Mouse (Mus musculus): ENCODE measurements at regions not wholly inside any gene's neighbourhood (a gene's known extent, or its start where the extent isn't known, plus 50 kb on each side); places are given as distances from the start of the nearest gene placed in this dataset.

DNA sequence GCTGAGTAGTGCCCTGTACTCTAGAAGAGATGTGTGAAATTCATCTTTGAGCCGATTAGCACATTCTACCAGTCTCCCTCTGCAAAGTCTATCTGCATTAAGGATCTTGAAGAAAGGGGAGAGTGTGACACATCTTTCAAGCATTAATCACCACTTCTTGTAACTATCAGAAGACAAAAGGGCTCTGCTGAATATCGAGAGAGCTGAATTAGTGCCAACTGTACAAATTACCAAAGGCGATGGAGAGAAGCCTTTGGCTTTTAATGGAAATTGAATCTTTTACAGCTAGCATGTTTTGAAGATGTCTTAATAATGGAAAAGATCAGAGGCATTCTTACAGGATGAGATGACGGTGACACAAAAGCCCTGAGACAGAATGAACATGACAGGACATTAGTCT, 97.2 kb upstream of the Pam start:
- DNase-seq: no peak

DNA sequence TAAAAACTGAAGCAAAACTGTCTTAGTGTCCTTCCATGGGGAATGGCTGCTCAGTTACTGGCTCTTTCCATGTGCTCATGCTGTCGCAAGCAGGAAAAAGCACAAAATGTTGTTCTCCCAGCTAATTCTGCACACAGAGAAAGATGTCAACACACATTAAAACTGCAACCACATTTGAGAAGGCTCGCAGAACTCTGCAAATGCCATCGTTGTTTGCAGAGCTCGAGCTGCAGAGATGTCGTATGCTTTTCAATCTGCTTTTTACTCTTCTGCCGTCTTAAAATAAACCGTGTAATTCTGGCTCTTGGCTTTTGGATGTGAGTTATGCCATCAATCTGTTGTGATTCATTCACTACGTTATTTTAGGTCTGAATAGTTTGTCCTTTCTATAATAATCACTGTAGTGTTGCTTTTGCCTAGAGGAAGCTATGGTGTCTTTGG, 96.6 kb upstream of the Pam start:
- DNase-seq: no peak

DNA sequence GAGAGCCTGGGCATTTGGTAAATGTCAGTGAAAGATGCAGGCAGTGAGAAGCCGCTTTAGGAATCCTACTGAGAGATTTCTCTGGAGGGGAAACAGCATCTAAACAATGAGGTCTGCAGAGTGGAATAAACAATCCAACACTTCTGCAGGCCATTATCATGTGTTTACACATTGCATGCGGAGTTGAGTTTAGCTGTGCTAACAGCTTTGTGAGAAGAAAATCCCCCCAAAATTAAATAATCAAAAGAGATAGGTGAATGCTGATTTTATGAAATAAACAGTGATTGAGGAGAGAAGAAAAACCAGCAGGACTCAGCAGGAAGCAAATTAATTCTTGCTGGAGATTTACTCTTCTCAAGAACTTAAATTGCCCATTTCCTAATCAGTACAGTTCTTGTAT, 95.9 kb upstream of the Pam start:
- no peak for DNase-seq

DNA sequence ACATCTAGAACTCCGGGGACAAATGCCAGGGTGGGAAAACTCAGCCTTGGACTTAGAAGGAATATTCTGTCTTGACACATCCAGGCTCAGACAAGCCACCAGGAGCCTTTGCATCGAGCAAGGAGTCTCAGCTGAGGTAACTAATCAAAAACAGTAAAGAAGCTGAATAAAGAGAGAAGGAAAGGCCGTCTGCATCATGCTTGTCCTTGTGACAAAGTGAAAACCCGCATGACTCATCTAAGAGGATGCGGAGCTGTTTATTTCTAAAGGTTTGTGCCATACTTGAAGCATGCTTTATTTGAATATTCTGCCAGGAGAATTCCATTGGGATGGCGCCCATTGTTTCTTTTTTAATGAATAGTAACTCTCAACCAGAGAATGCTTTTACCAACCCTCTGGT, 95.3 kb upstream of the Pam start:
- no peak for DNase-seq

- DNase-seq: peak; percentile 7
These were observed 94.6 kb upstream of the Pam start for GRCm38 (mm10) chr1:98189991-98190471.

GRCm38 (mm10) chr1:98180372-98180771, 84.9 kb upstream of the Pam start:
- DNase-seq: no peak

DNA sequence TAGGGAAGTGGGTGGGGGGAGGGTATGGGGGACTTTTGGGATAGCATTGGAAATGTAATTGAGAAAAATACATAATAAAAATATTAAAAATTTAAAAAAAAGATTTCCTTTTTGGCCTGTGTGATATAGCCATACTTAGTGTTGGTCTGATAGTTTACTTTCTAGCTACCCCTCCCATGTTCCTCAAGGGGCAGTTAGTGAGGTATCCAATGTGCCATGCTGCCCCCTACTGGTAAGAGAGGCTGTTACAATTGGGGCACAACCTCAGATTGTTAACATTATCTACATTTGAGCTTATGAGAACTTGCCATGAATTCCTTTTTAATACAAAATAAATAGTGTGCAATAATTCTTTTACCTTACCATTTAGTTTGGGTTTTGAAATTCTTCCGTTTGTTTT, 83.6 kb upstream of the Pam start:
- no peak for DNase-seq

DNA sequence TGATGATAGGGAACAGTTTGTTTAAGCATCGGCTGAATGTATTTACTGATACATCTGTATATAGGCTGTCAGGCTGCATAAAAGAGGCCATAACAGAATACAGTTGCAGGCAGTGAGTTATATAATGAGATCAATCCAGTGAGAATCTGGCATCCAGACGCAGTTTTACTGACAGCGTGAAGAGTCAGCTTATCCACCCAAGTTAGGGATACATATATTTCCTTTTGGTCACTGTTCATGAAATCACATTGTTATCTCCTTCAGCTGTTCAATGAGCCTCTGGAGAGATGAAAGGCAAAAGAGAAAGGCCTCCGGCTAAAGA, 79.3 kb upstream of the Pam start:
- DNase-seq: no peak

- no peak for DNase-seq
These were observed 78.7 kb upstream of the Pam start for GRCm38 (mm10) chr1:98173907-98174810.

DNA sequence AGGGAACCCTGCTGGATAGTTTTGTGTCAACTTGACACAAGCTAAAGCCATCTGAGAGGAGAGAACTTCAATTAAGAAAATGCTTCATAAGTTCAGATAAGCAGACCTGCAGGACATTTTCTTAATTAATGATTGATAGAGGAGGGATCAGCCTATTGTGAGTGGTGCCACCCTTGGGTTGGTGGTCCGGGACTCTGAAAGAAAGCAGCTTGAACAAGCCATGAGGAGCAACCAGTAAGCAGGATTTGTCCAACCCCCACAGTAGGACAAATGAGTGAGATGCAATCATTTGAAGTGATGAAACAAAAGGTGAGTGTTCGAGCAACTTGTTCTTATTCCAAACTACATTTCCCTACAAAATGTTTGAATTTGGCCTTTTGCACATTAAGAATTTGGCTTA, 78.0 kb upstream of the Pam start:
- DNase-seq: no peak

DNA sequence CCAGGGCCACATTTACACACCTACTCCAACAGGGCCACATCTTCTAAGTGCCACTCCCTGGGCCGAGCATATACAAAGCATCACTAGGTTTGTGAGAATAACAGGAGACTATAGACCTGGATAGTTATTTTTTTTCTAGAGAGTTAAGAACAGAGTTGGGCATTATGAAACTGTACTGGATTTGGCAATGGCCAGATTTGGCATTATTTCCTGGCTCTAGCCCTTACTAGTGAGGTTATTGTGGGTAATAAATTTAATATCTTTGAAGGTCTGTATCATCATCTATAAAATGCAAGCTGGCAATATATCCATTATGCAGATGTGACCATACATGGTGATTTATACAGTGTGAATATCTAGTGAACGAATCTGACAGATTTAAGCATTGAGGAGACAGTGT, 75.8 kb upstream of the Pam start:
- no peak for DNase-seq

DNA sequence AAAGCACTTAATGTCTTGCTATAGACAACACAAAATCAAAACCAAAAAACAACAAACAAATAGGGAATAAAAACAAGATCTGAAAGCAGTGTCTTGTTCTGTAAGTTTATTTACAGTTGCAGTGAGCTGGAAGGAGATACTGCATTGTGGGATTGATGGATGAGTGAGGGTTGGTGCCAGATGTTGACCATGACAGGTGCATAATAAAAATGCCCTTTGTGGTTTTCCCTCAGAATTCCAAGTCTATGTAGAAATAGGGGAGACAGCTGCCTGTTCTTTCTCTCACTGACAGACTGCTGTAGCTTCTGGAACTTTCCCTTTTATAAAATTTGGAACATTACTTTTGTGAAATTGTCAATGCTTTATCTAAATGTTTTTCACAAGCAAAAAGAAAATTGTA, 73.9 kb upstream of the Pam start:
- DNase-seq: no peak

DNA sequence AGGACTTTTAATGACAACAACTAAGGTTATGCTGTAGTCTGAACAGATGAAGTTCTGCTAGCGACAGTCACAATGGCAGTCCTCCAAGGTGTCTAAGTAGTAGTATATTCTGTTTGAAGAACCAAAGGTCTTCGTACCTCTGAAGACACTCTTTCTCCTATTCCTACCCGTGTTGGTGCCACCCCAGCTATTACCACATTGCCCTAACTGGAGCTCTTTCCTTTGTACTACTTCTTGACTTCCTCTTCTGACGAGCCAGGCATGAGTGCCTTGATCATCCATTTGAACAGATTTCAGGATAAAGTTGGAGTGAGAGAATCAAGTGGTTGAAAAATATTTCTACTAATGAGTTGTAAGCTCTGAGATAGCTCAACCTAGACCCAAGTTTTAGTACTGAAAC, 72.4 kb upstream of the Pam start:
- DNase-seq: no peak

DNA sequence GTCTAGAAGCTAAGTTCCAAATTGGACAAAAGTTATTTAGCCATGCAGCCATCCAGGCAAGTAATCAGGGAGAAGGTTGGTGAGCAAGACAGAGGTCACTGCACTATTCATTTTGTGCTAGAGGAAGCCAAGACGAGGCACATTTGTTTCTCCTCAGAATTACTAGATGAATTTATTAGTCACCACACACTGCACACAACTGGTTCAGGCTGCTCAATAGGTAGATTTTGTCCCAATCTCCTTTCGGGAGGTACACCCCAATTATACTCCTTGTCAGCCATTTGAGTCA, 67.1 kb upstream of the Pam start:
- DNase-seq: no peak

GRCm38 (mm10) chr1:98161882-98162638, 66.6 kb upstream of the Pam start:
- no peak for DNase-seq

GRCm38 (mm10) chr1:98158969-98159368, 63.5 kb upstream of the Pam start:
- no peak for DNase-seq

DNA sequence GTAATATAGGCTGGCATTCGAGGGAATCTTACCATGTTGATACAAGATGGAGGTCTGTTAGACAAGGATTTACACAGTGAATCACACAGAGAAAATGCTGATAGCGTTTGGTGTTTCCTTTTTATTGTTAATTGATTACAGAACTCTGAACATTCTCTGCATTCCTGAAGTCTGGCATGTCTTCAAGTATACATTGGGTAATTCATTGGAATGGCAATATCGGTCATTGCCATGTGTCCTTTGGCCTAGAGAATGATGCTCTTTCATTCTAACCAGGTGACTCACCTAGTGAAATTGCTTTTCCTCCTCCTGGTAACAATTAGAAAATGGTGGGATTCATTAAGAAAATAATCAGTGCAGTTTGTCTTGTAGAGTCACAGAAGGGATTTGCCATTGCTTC, 51.9 kb upstream of the Pam start:
- DNase-seq: no peak
